Mouse (Mus musculus) cerebellum, postnatal 36 days (tissue): ENCODE results near the gene Sfxn3.

Source experiments
- DNase-seq, 2 experiments: peaks; one replicate each; pipeline ENCODE4 v3.0.0; 2021 to 2022; ENCODE audit warnings: mixed read lengths in 2 of 2

The Sfxn3 gene

GRCm38 (mm10) chr19:45076586-45077510 is 29.5 kb downstream of the Sfxn3 start:
- DNase-seq: peak; percentile 69 to 75

GRCm38 (mm10) chr19:45077742-45078645 is 30.7 kb downstream of the Sfxn3 start:
- no peak for DNase-seq

GRCm38 (mm10) chr19:45078971-45079764 is 31.9 kb downstream of the Sfxn3 start:
- DNase-seq: peak in 1 of 2 experiments; percentile 19

GRCm38 (mm10) chr19:45079769-45080515 is 32.6 kb downstream of the Sfxn3 start:
- DNase-seq: peak; percentile 66 to 71

GRCm38 (mm10) chr19:45080711-45081110 is 33.4 kb downstream of the Sfxn3 start:
- DNase-seq: peak in 1 of 2 experiments; percentile 33

- DNase-seq: peak; percentile 79 to 82
These were observed 34.0 kb downstream of the Sfxn3 start for GRCm38 (mm10) chr19:45081279-45081678.

GRCm38 (mm10) chr19:45081841-45082550 is 34.7 kb downstream of the Sfxn3 start:
- peak; percentile 31 to 35 for DNase-seq

- DNase-seq: no peak
These were observed 50.6 kb downstream of the Sfxn3 start for GRCm38 (mm10) chr19:45097868-45098267.

- DNase-seq: no peak
These were observed 53.4 kb downstream of the Sfxn3 start for GRCm38 (mm10) chr19:45100486-45101270.

GRCm38 (mm10) chr19:45105591-45105990 is 58.3 kb downstream of the Sfxn3 start:
- DNase-seq: no peak
